Mouse (Mus musculus): ENCODE results near the gene Slc30a5.

Gene Slc30a5

DNA sequence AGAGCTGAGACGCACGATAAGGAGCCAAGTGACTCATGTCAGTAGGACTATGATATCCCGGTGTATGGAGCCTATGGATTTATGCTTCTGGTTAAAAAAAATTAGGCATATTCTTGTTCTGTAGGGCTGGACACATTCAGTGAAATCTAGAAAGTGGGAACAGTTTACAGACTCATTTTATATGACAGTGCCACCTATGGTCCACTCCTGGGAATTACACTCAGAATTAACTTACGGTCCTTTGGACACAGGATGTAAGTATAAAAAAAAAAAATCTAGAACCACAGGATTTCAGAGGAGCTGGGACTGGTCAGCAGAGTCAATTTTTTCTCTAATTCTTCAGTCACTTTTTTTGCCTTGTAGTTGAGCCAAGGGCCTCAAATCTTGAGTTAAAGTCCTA, 20.9 kb upstream of the Slc30a5 start:
- no peaks in the 10 kb centered on the region; the same call in 1 of the 2 replicates for H3K27me3 ChIP-seq (ENCODE audit: control insufficient read depth, insufficient read depth, low read length, poor library complexity, severe bottlenecking)
- DNase-seq (ENCODE audit: low read depth, low spot score): peak; percentile 77

DNA sequence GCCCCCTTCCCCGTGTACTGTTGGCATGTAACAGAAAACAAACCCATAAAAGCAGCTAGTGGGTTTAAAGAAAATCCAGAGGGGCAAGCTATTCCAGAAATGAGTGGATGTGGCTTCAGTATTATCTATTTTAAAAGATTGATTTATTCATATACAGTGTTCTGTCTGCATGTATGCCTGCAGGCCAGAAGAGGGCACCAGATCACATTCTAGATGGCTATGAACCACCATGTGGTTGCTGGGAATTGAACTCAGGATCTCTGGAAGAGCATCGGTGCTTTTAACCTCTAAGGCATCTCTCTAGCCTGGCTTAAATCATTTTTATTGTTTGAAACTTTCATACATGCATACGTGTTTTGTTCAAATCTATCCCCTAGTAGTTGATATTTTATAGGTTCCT, 19.9 kb upstream of the Slc30a5 start:
- no peaks in the 10 kb centered on the region for H3K36me3 ChIP-seq (ENCODE audit: control insufficient read depth, insufficient read depth, low read length, poor library complexity, severe bottlenecking)
- peak; percentile 44 for DNase-seq (ENCODE audit: low read depth, low spot score)

More for the DNA sequence above, 20.9 kb upstream of the Slc30a5 start:
- no peaks in the 10 kb centered on the region for H3K36me3 ChIP-seq (ENCODE audit: control insufficient read depth, insufficient read depth, low read length, poor library complexity, severe bottlenecking)

DNA sequence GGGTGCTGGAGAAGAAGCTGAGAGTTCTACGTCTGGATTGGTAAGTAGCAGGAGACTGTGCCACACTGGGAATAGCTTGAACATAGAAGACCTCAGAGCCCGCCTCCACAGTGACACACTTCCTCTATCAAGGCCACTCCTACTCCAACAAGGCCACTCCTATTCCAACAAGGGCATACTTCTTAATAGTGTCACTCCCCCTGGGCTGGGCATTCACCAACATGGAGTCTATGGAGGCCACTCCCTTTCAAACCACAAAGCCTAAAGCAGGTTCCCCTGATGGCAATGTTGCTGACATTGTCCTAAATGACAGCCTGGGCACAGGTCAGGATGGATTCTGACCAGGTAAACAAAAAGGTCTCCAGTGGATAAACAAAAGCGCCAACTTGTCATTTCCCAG, 15.9 kb upstream of the Slc30a5 start:
- Histone ChIP-seq H3K27me3 (ENCODE audit: control insufficient read depth, insufficient read depth, low read length, poor library complexity, severe bottlenecking) (no peaks in the 10 kb centered on the region; the same call in 1 of the 2 replicates), H3K36me3 (ENCODE audit: control insufficient read depth, insufficient read depth, low read length, poor library complexity, severe bottlenecking) (no peaks in the 10 kb centered on the region)
- DNase-seq (ENCODE audit: low read depth, low spot score): no peak

More for the DNA sequence above, 19.9 kb upstream of the Slc30a5 start:
- no peaks in the 10 kb centered on the region; the same call in 1 of the 2 replicates for H3K27me3 ChIP-seq (ENCODE audit: control insufficient read depth, insufficient read depth, low read length, poor library complexity, severe bottlenecking)

DNA sequence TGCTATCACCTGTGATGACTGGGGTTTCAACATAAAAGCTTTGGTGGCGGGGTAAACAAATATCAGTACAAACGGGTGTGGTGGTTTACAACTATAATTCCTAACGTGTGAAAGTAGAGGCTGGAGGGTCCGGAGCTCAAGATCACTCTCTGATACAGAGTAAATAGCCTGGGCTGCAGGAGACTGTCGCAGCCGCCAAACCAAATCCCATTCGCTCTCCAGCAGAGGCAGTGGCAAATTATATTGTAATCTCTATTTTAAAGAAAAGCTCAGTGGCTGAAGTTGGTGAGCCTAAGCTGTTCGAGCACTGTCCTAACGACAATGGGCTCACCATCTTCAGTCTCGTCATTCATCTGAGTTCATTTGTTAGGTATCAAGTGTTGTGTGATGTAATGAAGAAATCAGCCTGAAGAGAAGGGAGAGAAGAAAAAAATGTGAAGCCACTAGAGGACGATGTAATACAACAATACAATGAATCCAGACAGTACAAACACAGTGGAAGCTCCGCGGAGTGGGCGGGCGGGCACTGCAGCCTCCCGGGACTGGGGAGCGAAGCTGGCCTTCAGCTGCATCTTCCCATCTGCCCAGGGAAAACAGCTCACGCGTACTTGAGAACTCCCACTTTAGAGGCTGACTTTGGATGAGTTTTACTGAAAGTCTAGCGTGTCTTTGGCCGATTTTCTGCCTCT, 13.8 kb upstream of the Slc30a5 start:
- Histone ChIP-seq H3K27me3 (ENCODE audit: control insufficient read depth, insufficient read depth, low read length, poor library complexity, severe bottlenecking) (no peaks in the 10 kb centered on the region), H3K36me3 (ENCODE audit: control insufficient read depth, insufficient read depth, low read length, poor library complexity, severe bottlenecking) (no peaks in the 10 kb centered on the region)
- no peak for DNase-seq (ENCODE audit: low read depth, low spot score)

DNA sequence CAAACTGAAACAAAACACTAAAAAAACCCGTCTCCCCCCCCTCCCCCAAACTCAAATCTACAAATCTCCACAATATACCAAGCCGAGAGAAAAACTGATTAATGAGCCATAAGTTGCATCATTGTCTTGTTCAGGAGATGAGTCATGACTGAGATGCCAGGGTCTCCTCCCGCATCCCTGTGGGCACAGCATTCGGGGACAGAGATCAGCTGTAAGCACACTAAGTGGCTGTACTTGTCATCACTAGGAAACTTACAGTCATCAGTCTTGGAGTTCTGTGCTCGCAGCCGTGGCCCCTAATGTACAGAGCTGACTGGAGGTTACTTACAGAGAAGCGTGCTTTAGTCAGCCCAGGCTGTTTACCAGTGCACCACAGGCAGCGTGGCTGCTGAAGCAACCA, 13.0 kb upstream of the Slc30a5 start:
- Histone ChIP-seq H3K27me3 (ENCODE audit: control insufficient read depth, insufficient read depth, low read length, poor library complexity, severe bottlenecking) (no peaks in the 10 kb centered on the region), H3K36me3 (ENCODE audit: control insufficient read depth, insufficient read depth, low read length, poor library complexity, severe bottlenecking) (no peaks in the 10 kb centered on the region)
- no peak for DNase-seq (ENCODE audit: low read depth, low spot score)

DNA sequence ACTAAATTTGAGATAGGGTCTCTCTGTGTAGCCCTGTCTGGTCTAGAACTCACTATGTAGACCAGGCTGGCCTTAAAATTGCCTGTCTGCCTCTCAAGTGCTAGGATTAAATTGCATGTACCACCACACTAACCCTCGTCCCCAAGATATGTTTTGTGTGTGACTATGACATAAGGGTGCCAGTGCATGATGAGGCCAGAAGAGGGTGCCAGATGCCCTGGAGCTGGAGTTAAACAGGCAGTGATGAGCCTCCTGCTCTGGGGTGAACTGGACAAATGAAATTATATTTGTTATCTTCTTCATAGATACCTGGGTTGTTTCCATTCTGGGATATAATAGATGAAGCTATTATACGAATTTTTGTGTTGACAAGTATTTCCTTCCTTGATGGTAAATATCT, 10.7 kb upstream of the Slc30a5 start:
- Histone ChIP-seq H3K36me3 (ENCODE audit: control insufficient read depth, insufficient read depth, low read length, poor library complexity, severe bottlenecking) (no peaks in the 10 kb centered on the region), H3K27me3 (ENCODE audit: control insufficient read depth, insufficient read depth, low read length, poor library complexity, severe bottlenecking) (no peaks in the 10 kb centered on the region)
- peak; percentile 44 for DNase-seq (ENCODE audit: low read depth, low spot score)

DNA sequence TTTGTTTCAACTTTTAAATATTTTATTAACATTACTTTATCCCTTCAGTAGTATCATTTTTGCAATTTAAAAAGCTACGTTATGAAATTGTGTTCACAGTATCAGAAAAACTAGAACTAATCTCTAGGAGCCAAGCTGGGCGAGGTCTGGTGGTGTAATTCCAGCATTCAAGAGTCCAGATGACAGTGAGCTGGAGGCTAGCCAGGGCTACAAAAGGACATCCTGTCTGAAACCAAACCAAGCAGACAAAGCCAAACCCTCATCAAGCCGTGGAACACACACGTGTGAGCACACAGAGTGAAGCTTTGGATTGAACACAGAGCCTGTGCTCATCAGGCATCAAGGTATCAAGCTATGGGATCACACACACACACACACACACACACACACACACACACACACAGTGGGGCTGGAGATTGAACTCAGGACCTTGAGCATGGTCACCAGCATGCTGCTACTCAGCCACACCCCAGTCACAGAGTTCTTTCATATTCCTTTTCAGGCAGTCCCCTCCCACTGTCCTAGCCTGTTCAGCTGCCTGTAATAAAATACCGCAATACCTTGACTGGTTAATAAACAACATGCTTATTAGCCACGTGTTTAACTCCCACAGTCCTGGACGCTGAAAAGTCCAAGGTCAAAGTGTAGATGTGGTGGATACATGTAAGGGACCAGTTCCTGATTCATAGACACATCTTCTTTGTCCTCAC, 9.9 kb upstream of the Slc30a5 start:
- no peak for DNase-seq (ENCODE audit: low read depth, low spot score)
- Histone ChIP-seq H3K36me3 (ENCODE audit: control insufficient read depth, insufficient read depth, low read length, poor library complexity, severe bottlenecking) (no peaks in the 10 kb centered on the region), H3K27me3 (ENCODE audit: control insufficient read depth, insufficient read depth, low read length, poor library complexity, severe bottlenecking) (no peaks in the 10 kb centered on the region)

DNA sequence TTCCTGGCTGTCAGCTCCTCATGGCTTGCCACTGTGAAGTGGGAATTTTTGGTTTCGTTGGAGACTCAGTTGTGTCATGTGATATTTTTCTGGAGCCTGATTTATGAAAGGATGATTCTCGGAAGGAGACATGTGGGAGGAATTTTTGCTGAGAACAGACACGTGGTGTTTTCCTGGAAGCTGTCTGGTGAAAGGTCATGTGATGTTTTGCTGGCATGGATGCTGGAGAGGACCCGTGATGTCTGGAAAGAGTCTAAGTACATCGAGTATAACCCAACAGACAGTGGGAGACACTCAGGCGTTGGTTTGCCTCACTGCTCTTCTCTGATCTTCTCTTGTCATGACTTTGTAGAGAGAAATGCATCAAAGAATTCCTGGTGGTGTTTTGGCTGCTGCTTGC, 8.5 kb upstream of the Slc30a5 start:
- Histone ChIP-seq H3K27me3 (ENCODE audit: control insufficient read depth, insufficient read depth, low read length, poor library complexity, severe bottlenecking) (no peaks in the 10 kb centered on the region), H3K36me3 (ENCODE audit: control insufficient read depth, insufficient read depth, low read length, poor library complexity, severe bottlenecking) (no peaks in the 10 kb centered on the region)
- no peak for DNase-seq (ENCODE audit: low read depth, low spot score)

DNA sequence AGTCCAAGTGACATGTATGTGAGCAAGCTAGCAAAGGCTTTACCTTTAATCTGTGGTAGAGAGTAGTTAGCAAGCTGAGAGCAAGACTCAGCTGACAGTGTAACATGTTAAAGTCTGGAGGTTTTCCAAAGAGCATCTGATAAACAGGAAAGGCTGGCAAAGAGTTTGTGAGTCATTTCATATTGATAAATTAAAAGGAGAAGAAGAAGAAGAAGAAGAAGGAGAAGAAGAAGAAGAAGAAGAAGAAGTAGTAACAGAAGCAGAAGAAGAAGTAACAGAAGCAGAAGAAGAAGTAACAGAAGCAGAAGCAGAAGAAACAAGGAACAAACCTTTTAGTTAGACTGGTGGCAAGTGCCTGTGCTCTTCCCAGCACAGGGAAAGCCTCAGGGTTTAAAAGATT, 1.6 kb upstream of the Slc30a5 start:
- no peak for DNase-seq (ENCODE audit: low read depth, low spot score)
- no peaks in the 10 kb centered on the region for H3K36me3 ChIP-seq (ENCODE audit: control insufficient read depth, insufficient read depth, low read length, poor library complexity, severe bottlenecking)
- H3K27me3 ChIP-seq (ENCODE audit: control insufficient read depth, insufficient read depth, low read length, poor library complexity, severe bottlenecking): no peaks in the 10 kb centered on the region

DNA sequence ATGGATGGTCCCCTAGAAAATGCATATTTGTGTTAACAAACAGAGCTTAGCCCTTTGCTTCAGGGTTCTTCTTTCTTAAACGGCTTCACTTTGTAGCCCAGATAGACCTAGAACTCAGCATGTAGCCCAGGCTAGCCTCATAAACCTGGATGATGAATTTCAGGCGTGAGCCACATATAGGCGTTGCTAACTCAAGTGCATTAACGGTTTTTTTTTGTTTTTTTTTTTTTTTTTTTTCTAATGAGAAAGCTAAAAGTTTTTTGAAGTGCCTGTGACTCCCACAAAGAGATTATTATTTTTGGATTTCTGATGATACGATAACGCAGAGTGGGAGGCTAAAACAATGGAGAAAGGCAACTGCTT, 394 bp upstream of the Slc30a5 start:
- no peak for DNase-seq (ENCODE audit: low read depth, low spot score)
- Histone ChIP-seq H3K36me3 (ENCODE audit: control insufficient read depth, insufficient read depth, low read length, poor library complexity, severe bottlenecking) (0 out of 2 replicates have a peak, but pooled peaks cover 3% of the 10 kb centered on the region), H3K27me3 (ENCODE audit: control insufficient read depth, insufficient read depth, low read length, poor library complexity, severe bottlenecking) (no peaks in the 10 kb centered on the region)

DNA sequence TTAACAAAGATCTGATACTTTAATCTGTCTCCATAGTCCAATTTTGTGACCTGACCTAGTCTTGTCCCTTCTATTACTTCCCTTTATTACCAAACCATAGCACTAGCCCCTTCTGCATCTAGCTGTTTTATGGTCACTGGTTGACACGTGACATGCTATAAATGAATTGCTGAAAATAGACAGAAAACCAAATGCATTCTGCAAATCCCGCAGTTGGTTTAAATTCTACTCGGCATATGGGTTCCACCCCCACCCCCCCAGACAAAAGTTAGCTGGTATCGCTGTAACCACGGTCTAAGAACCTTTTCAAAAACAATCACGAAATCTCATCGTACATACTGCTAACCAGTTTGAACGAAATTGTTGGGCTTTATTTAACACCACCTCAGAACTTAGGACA, 1.0 kb downstream of the Slc30a5 start:
- Histone ChIP-seq H3K36me3 (ENCODE audit: control insufficient read depth, insufficient read depth, low read length, poor library complexity, severe bottlenecking) (0 out of 2 replicates have a peak, but pooled peaks cover 5% of the 10 kb centered on the region), H3K27me3 (ENCODE audit: control insufficient read depth, insufficient read depth, low read length, poor library complexity, severe bottlenecking) (no peaks in the 10 kb centered on the region)
- peak; percentile 52 for DNase-seq (ENCODE audit: low read depth, low spot score)

DNA sequence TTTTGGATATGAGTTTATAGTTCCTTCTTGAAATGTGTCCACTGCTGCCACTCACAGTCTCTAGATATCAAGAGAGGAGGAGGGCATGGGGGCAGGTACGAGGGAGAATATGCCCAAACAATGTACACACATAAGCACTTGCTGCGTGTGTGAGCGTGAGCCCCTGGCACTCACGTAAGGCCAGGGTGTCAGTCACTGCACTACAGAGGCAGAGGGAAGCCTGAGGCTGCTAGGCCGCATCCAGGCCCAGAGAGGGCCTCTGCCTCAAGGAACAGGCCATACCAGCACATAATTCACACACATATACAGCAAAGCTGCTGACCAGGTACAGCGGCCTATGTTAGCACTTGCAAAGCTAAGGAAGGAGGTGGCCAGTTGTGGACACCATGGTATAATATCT, 2.1 kb downstream of the Slc30a5 start:
- DNase-seq (ENCODE audit: low read depth, low spot score): no peak
- H3K27me3 ChIP-seq (ENCODE audit: control insufficient read depth, insufficient read depth, low read length, poor library complexity, severe bottlenecking): no peaks in the 10 kb centered on the region
- peaks cover 5% of the 10 kb centered on the region; the same call in 1 of the 2 replicates for H3K36me3 ChIP-seq (ENCODE audit: control insufficient read depth, insufficient read depth, low read length, poor library complexity, severe bottlenecking)

DNA sequence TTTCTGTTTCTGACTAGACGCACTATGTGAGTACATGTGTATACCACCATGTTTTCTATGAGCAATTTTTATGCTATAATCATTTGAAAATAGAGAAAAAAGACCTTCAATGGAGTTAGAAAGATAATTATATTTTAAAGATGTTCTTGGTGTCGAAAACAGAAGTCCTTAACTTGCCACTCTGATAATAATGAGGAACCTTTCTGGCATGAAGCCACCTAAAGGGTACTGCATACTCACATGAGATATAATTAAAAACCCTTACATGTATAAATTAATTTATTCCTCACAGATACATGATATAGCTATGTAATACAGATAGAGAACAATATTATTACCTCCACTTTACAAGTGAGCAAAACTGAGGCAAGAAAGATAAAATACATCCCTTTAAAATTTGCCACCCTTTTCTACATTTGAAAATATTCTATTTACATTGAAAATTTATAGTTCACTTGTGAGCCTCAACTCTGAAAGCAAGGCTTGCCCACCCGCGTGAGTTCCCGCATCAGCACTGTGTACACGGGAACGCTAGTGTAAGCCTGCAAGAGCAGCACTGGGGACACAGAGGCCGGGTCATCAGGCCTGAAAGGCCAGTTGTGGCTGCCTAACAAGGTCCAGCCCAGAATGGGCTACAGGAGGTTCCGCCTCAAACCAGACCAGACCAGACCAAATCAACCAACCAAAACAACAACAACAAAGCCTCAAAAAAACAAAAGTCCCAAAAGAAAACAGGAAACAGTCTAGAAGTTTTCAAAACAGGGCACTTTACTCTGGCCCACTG, 7.4 kb downstream of the Slc30a5 start:
- no peak for DNase-seq (ENCODE audit: low read depth, low spot score)
- Histone ChIP-seq H3K36me3 (ENCODE audit: control insufficient read depth, insufficient read depth, low read length, poor library complexity, severe bottlenecking) (peaks cover 7% of the 10 kb centered on the region), H3K27me3 (ENCODE audit: control insufficient read depth, insufficient read depth, low read length, poor library complexity, severe bottlenecking) (no peaks in the 10 kb centered on the region)

DNA sequence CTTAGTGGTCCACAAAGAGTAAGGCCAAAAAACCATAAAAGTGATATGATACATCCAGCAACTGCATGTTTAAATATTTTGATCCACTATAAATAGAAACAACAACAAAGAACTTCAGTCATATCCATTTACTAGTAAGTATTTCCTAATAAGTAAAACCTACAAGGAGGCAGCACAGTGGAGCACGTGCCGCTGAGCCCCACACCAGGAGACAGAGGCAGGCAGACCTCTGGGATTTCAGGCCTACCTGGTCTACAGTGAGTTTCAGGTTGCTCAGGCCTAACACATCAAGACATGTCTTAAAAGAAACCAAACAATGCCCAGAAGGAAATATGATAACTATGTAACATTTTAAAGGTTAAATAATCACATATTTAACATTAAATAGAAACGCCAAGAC, 8.3 kb downstream of the Slc30a5 start:
- peaks cover 9% of the 10 kb centered on the region for H3K36me3 ChIP-seq (ENCODE audit: control insufficient read depth, insufficient read depth, low read length, poor library complexity, severe bottlenecking)
- DNase-seq (ENCODE audit: low read depth, low spot score): no peak

DNA sequence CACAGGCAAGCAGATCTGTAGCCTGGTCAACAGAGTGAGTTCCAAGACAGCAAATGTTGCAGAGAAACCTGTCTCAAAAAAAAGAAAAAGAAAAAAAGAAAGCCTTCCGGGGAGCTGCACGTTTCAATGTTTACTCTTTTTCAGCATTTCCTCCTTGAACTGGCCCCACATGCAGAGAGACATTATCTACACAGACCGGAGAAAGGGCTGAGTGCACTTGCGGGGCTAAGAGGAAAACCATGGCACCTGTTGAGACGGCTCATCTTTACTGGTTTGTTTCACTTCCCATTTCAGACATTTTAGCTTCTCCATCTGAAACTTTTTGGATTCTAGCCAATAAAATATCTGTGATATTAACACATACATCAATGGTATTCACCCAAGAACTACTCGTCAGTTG, 8.9 kb downstream of the Slc30a5 start:
- DNase-seq (ENCODE audit: low read depth, low spot score): peak; percentile 85
- no peaks in the 10 kb centered on the region for H3K27me3 ChIP-seq (ENCODE audit: control insufficient read depth, insufficient read depth, low read length, poor library complexity, severe bottlenecking)
- H3K36me3 ChIP-seq (ENCODE audit: control insufficient read depth, insufficient read depth, low read length, poor library complexity, severe bottlenecking): peaks cover 11% of the 10 kb centered on the region

More for the DNA sequence above, 8.3 kb downstream of the Slc30a5 start:
- H3K27me3 ChIP-seq (ENCODE audit: control insufficient read depth, insufficient read depth, low read length, poor library complexity, severe bottlenecking): no peaks in the 10 kb centered on the region

Data from splenic B cell, adult 2 months (primary cell).